Mouse (Mus musculus) CH12.LX (cell line): Measurements from ENCODE around the gene Tex261. TPM values are rescaled to one million over a fixed set of nuclear protein-coding genes. Genes with fewer than 3 reads are reported as not detected.

Source experiments
- DNase-seq: peaks from one replicate; pipeline ENCODE4 v3.0.0-alpha.2; 2013; ENCODE audit errors: extremely low read depth
- H3K27ac ChIP-seq: 2 replicates; pipeline ENCODE4 v1.5.1; 2012; ENCODE audit warnings: low read depth, mild to moderate bottlenecking, control low read depth, moderate library complexity; ENCODE audit not compliant: insufficient read depth
- H3K27me3 ChIP-seq: replicated peaks from 2 replicates; pipeline ENCODE3; 2012; ENCODE audit warnings: inconsistent platforms
- H3K36me3 ChIP-seq, 2 experiments: replicated peaks in 1 of 2; 2 replicates each; pipeline versions ENCODE3 to v1.6.1; 2012; ENCODE audit warnings: inconsistent platforms in 1 of 2, low read length in 1 of 2, mild to moderate bottlenecking in 1 of 2, mixed read lengths in 1 of 2, moderate library complexity in 1 of 2; ENCODE audit not compliant: control insufficient read depth in 1 of 2, insufficient read depth in 1 of 2
- H3K4me1 ChIP-seq, 2 experiments: 2 replicates each; pipeline ENCODE4 v1.6.1; 2012; ENCODE audit warnings: inconsistent platforms in 1 of 2, moderate library complexity in 1 of 2; ENCODE audit not compliant: insufficient read depth in 2 of 2, control insufficient read depth in 1 of 2
- H3K4me2 ChIP-seq: 2 replicates; pipeline ENCODE4 v1.6.1; 2012; ENCODE audit warnings: low read depth, mild to moderate bottlenecking, control low read depth; ENCODE audit not compliant: poor library complexity, insufficient read depth, severe bottlenecking
- H3K4me3 ChIP-seq, 3 experiments: fragments of 150-350 bp in 1 of 3; sonication (generic) in 1 of 3; replicated peaks in 1 of 3; 2 replicates each; pipeline versions ENCODE3 to v1.5.1; 2011 to 2012; ENCODE audit warnings: low read depth in 2 of 3, low read length in 2 of 3, mild to moderate bottlenecking in 2 of 3, moderate library complexity in 2 of 3, control low read depth in 1 of 3, improper control_type of control experiment in 1 of 3, inconsistent platforms in 1 of 3, mixed read lengths in 1 of 3; ENCODE audit not compliant: poor library complexity in 1 of 3
- H3K79me2 ChIP-seq: replicated peaks from 2 replicates; pipeline ENCODE4 v1.6.1; 2012; ENCODE audit warnings: mild to moderate bottlenecking, moderate library complexity; ENCODE audit not compliant: control insufficient read depth, poor library complexity, insufficient read depth, severe bottlenecking; ENCODE audit errors: extremely low read depth
- H3K9ac ChIP-seq: 2 replicates; pipeline ENCODE4 v1.6.1; 2012; ENCODE audit warnings: low read depth, mild to moderate bottlenecking, control low read depth, moderate library complexity; ENCODE audit not compliant: insufficient read depth
- H3K9me3 ChIP-seq: replicated peaks from 2 replicates; pipeline ENCODE3; 2012; ENCODE audit warnings: low read length, inconsistent platforms, mixed read lengths
- CHD1 ChIP-seq: IDR thresholded peaks from 2 replicates; pipeline ENCODE4 v1.6.1; 2012; ENCODE audit warnings: low read depth, low read length, improper control_type of control experiment, inconsistent platforms
- CHD2 ChIP-seq: IDR thresholded peaks from 2 replicates; pipeline ENCODE4 v1.6.1; 2011; ENCODE audit warnings: low read length, improper control_type of control experiment
- ETS1 ChIP-seq: conservative IDR thresholded peaks from 2 replicates; pipeline ENCODE4 v1.6.1; 2012; ENCODE audit warnings: low read depth, mild to moderate bottlenecking, inconsistent platforms, low read length, improper control_type of control experiment, moderate library complexity
- HCFC1 ChIP-seq: IDR thresholded peaks from 2 replicates; pipeline ENCODE4 v1.6.1; 2012; ENCODE audit warnings: low read depth, mild to moderate bottlenecking, inconsistent platforms, low read length, improper control_type of control experiment
- JUND ChIP-seq: conservative IDR thresholded peaks from 2 replicates; pipeline ENCODE4 v1.6.1; 2011; ENCODE audit warnings: low read depth, low read length, improper control_type of control experiment
- MAFK ChIP-seq: IDR thresholded peaks from 2 replicates; pipeline ENCODE4 v1.6.1; 2011; ENCODE audit warnings: low read length, improper control_type of control experiment; ENCODE audit not compliant: insufficient replicate concordance
- MEF2A ChIP-seq: IDR thresholded peaks from 2 replicates; pipeline ENCODE4 v1.6.1; 2014; ENCODE audit warnings: low read depth, mild to moderate bottlenecking, inconsistent platforms, low read length, improper control_type of control experiment, borderline replicate concordance
- MXI1 ChIP-seq: IDR thresholded peaks from 2 replicates; pipeline ENCODE4 v1.6.1; 2011; ENCODE audit warnings: mild to moderate bottlenecking, low read depth, low read length, improper control_type of control experiment
- NELFE ChIP-seq: IDR thresholded peaks from 2 replicates; pipeline ENCODE4 v1.6.1; 2011; ENCODE audit warnings: low read depth, low read length, improper control_type of control experiment
- NRF1 ChIP-seq: IDR thresholded peaks from 2 replicates; pipeline ENCODE4 v1.6.1; 2014; ENCODE audit warnings: low read depth, mild to moderate bottlenecking, inconsistent platforms, low read length, improper control_type of control experiment, moderate library complexity
- POLR2A ChIP-seq: IDR thresholded peaks from 2 replicates; pipeline ENCODE4 v1.6.1; 2011; ENCODE audit warnings: low read depth, mild to moderate bottlenecking, improper control_type of control experiment, low read length
- RAD21 ChIP-seq: IDR thresholded peaks from 2 replicates; pipeline ENCODE4 v1.6.1; 2011; ENCODE audit warnings: low read depth, mild to moderate bottlenecking, low read length, improper control_type of control experiment, moderate library complexity
- SIN3A ChIP-seq: IDR thresholded peaks from 2 replicates; pipeline ENCODE4 v1.6.1; 2012; ENCODE audit warnings: low read length, improper control_type of control experiment, inconsistent platforms
- SMC3 ChIP-seq: IDR thresholded peaks from 2 replicates; pipeline ENCODE4 v1.6.1; 2011; ENCODE audit warnings: low read depth, low read length, improper control_type of control experiment
- TBP ChIP-seq: conservative IDR thresholded peaks from 2 replicates; pipeline ENCODE4 v1.6.1; 2011; ENCODE audit warnings: low read depth, low read length, improper control_type of control experiment
- TCF12 ChIP-seq: IDR thresholded peaks from 2 replicates; pipeline ENCODE4 v1.6.1; 2014; ENCODE audit warnings: low read depth, mild to moderate bottlenecking, inconsistent platforms, low read length, improper control_type of control experiment
- UBTF ChIP-seq: IDR thresholded peaks from 2 replicates; pipeline ENCODE4 v1.6.1; 2012; ENCODE audit warnings: low read depth, mild to moderate bottlenecking, inconsistent platforms, low read length, improper control_type of control experiment, moderate library complexity
- USF2 ChIP-seq: conservative IDR thresholded peaks from 2 replicates; pipeline ENCODE4 v1.6.1; 2011; ENCODE audit warnings: low read depth, low read length, improper control_type of control experiment
- ZMIZ1 ChIP-seq: IDR thresholded peaks from 2 replicates; pipeline ENCODE4 v1.6.1; 2012; ENCODE audit warnings: low read depth, mild to moderate bottlenecking, inconsistent platforms, low read length, improper control_type of control experiment
- ZNF384 ChIP-seq: IDR thresholded peaks from 2 replicates; pipeline ENCODE4 v1.6.1; 2012; ENCODE audit warnings: low read depth, low read length, improper control_type of control experiment, inconsistent platforms
- dilution Hi-C: fragments of 300-500 bp; cut with MboI; formaldehyde crosslinking; loops from 2 replicates; pipeline ENCODE4 v1.14.3; 2020; ENCODE audit warnings: low sequenced_read_pairs; ENCODE audit not compliant: extremely low pct_unique_long_range_greater_than_20kb, extremely low pct_ligation_motif_present
- in situ Hi-C: fragments of 300-500 bp; cut with MboI; formaldehyde crosslinking; loops from 3 replicates; pipeline ENCODE4 v1.14.3; 2019; ENCODE audit warnings: low sequenced_read_pairs, low pct_ligation_motif_present, low pct_unique_long_range_greater_than_20kb, mixed read lengths
- polyA plus RNA-seq: library from polyadenylated mRNA; unstranded; fragments of >175 nt; gene quantifications from 2 replicates; pipeline ENCODE4 v1.2.1, GENCODE M21; 2012; ENCODE audit warnings: low read depth; ENCODE audit not compliant: insufficient read length
- total RNA-seq, 2 experiments: library from RNA; depleted of rRNA; stranded (reverse); fragments of 300-350 nt in 1 of 2; fragments of >200 nt in 1 of 2; gene quantifications; 2 replicates each; pipeline ENCODE4 v1.2.3; 2012 to 2014

The Tex261 gene
- total and polyA plus RNA-seq, 3 experiments = 44.6 to 87.8 (median 65.6) TPM

GRCm38 (mm10) chr6:83762344-83762743 lies 13.3 kb downstream of the Tex261 start, which contains the start of gene Ankrd53:
Gene Ankrd53 (plus strand): TSS chr6:83762644.
- dilution Hi-C loops = no loop called here
- H3K4me2 ChIP-seq = no peak within 1 kb of the TSS
- peaks cover 2% of the 10 kb centered on the region for H3K27me3 ChIP-seq
- no peaks in the 10 kb centered on the region for H3K9me3 ChIP-seq
- H3K27ac ChIP-seq = no peak within 1 kb of the TSS
- H3K4me3 ChIP-seq = no peak within 1 kb of the TSS
- no peak for TF ChIP-seq CHD2
- TF ChIP-seq CHD1 = no peak
- TF ChIP-seq TBP = no peak
- no peak for TF ChIP-seq RAD21
- TF ChIP-seq SIN3A = no peak
- no peak for TF ChIP-seq TCF12
- no peak for TF ChIP-seq MXI1
- TF ChIP-seq NELFE = no peak
- no peak for TF ChIP-seq HCFC1
- no peak for TF ChIP-seq MAFK
- TF ChIP-seq ETS1 = no peak
- TF ChIP-seq ZMIZ1 = no peak
- TF ChIP-seq NRF1 = no peak
- TF ChIP-seq MEF2A = no peak
- no peak for TF ChIP-seq POLR2A
- no peak for TF ChIP-seq JUND
- TF ChIP-seq SMC3 = no peak
- TF ChIP-seq USF2 = no peak
- TF ChIP-seq UBTF = no peak
- DNase-seq = no peak
- H3K79me2 ChIP-seq = no peaks in the 10 kb centered on the region
- no peak within 1 kb of the TSS for H3K9ac ChIP-seq
- peaks cover 0 to 51% of the 10 kb centered on the region in 2 experiments for H3K36me3 ChIP-seq
- in situ Hi-C loops = no loop called here
- H3K4me1 ChIP-seq = peaks cover 0 to 4% of the 10 kb centered on the region in 2 experiments; a peak in 2 of 4 replicates

GRCm38 (mm10) chr6:83756051-83756450 lies 19.6 kb downstream of the Tex261 start:
- Histone ChIP-seq H3K9ac (no peak overlapping the region), H3K27me3 (peaks cover 36% of the 10 kb centered on the region), H3K4me2 (no peak overlapping the region), H3K9me3 (no peaks in the 10 kb centered on the region), H3K4me1 (peaks cover 9 to 17% of the 10 kb centered on the region in 2 experiments), H3K36me3 (no peaks in the 10 kb centered on the region), H3K79me2 (no peaks in the 10 kb centered on the region), H3K27ac (no peak overlapping the region), H3K4me3 (no peak overlapping the region)
- TF ChIP-seq ZNF384 (no peak), ZMIZ1 (no peak), TCF12 (no peak)
- no peak for DNase-seq
- dilution Hi-C loops (no loop called here), in situ Hi-C loops (no loop called here)
